8 mouse cellular contexts compared by ENCODE assay signal in the genomic region with DNA sequence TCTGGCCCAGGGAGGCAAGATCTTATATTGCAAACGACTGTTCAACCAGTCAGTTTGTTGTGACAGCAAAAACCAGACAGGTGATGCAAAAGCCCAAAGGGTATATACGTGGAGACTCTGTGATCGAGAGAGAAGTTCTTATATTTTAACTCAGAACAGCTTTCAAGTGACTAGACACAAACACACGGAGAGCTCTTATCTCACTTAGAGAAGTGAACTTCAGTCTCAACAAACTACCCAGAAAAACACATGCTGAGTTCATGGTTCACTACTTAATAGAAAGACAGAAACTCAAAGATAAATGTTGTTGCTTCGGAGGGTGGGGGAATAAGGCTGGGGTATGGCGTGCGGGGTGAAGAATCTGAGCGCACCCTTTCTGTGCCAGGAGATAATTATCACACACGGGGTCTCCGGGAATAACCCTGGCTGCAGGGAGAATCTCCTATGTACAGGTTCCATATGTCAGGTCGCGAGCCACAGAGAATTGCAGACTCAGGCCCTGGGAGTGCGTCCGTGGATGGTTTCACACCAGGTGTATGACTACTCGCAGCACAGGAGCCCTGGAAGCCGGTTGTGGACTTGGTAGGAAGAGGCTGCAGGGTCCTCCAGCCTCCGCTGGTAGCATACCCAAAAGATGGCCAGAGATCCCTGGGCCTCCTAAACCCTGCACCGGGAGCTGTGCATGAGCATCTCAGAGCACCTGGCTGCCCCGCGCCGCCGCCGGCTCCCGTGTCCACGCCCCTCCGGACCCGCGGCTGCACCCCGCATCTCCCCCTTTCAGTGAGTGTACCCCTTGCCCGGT. TPM values are rescaled to one million over a fixed set of nuclear protein-coding genes. Genes with fewer than 3 reads are reported as not detected.
DNase-seq lines count a peak whose midpoint lies in the region; ATAC-seq and TF ChIP-seq lines count a peak whose summit lies in the region.

No protein-coding gene starts in this region.

- no peaks in the 10 kb centered on the region for H3K27me3 ChIP-seq in spleen, adult 2 months (ENCODE audit: control insufficient read depth, insufficient read depth, low read length)
- no peaks in the 10 kb centered on the region for H3K27me3 ChIP-seq in limb, embryonic 10.5 days (ENCODE audit: low read depth, poor library complexity, severe bottlenecking)
- no peaks in the 10 kb centered on the region for H3K27me3 ChIP-seq in stomach, embryonic 14.5 days (ENCODE audit: control insufficient read depth, insufficient read depth, low read length)

- ATAC-seq in cerebellum, adult (ENCODE audit: insufficient number of reproducible peaks, low FRiP score, low TSS enrichment) = peak; percentile 77
- ATAC-seq in stomach, embryonic 14.5 days (ENCODE audit: insufficient number of reproducible peaks, insufficient read depth, low FRiP score, low read depth) = peak; percentile 60; the same call in 1 of the 2 replicates

- H3K27ac ChIP-seq in spleen, adult 2 months (ENCODE audit: insufficient read depth, low read length) = no peak overlapping the region; the same call in 1 of the 2 replicates
- peak overlapping the region; percentile 86 for H3K27ac ChIP-seq in limb, embryonic 10.5 days
- peak overlapping the region; percentile 44; the same call in 1 of the 2 replicates for H3K27ac ChIP-seq in stomach, embryonic 14.5 days (ENCODE audit: low read length)

- H3K4me3 ChIP-seq in spleen, adult 2 months (ENCODE audit: extremely low read depth, insufficient read depth, insufficient read length) = peak overlapping the region; percentile 95
- H3K4me3 ChIP-seq in limb, embryonic 10.5 days = peak overlapping the region; percentile 74
- H3K4me3 ChIP-seq in stomach, embryonic 14.5 days (ENCODE audit: low read depth, low read length) = peak overlapping the region; percentile 90

- H3K9ac ChIP-seq in stomach, embryonic 14.5 days (replicated peaks; ENCODE audit: low read depth, low read length) = peak overlapping the region; percentile 71

- no peak for TF ChIP-seq CTCF in spleen, adult 2 months (IDR thresholded peaks at IDR 0.05; ENCODE audit: extremely low read depth, insufficient read depth, insufficient read length, insufficient replicate concordance)

- H3K36me3 ChIP-seq in spleen, adult 2 months (ENCODE audit: control insufficient read depth, insufficient read depth, low read length) = no peaks in the 10 kb centered on the region
- H3K36me3 ChIP-seq in limb, embryonic 10.5 days = peaks cover 28% of the 10 kb centered on the region
- H3K36me3 ChIP-seq in stomach, embryonic 14.5 days (ENCODE audit: control insufficient read depth, insufficient read depth, low read length) = no peaks in the 10 kb centered on the region; the same call in none of the 2 replicates

- 5% methylated on average over 30 of the region's 30 CpGs for WGBS in spleen, adult 2 months
- 8% methylated on average over 30 of the region's 30 CpGs for WGBS in limb, embryonic 10.5 days
- 4% methylated on average over 30 of the region's 30 CpGs for WGBS in stomach, embryonic 14.5 days

- H3K4me2 ChIP-seq in stomach, embryonic 14.5 days (replicated peaks; ENCODE audit: low read depth, low read length) = peak overlapping the region; percentile 89

- H3K4me1 ChIP-seq in spleen, adult 2 months (ENCODE audit: control insufficient read depth, insufficient read depth, insufficient read length) = no peaks in the 10 kb centered on the region
- H3K4me1 ChIP-seq in limb, embryonic 10.5 days = peaks cover 14% of the 10 kb centered on the region
- H3K4me1 ChIP-seq in stomach, embryonic 14.5 days (ENCODE audit: control insufficient read depth, insufficient read depth, low read length) = peaks cover 7% of the 10 kb centered on the region; the same call in 1 of the 2 replicates

- no peaks in the 10 kb centered on the region for H3K9me3 ChIP-seq in limb, embryonic 10.5 days (replicated peaks)
- no peaks in the 10 kb centered on the region for H3K9me3 ChIP-seq in stomach, embryonic 14.5 days (ENCODE audit: control insufficient read depth, low read depth, low read length)

- DNase-seq in cerebellum, postnatal 10 days = no peak
- DNase-seq in spleen, adult 2 months (ENCODE audit: low read depth in 1 of 2, low spot score in 2 of 2) = no peak
- DNase-seq in spleen, postnatal 10 days (ENCODE audit: low spot score in 2 of 2) = no peak
- no peak for DNase-seq in limb, embryonic 10.5 days (ENCODE audit: low spot score)
- DNase-seq in adrenal gland, postnatal 36 days = no peak
- no peak for DNase-seq in layer of hippocampus, adult 8-10 months (ENCODE audit: low spot score in 2 of 2)

- TF ChIP-seq POLR2A in spleen, adult 2 months (IDR thresholded peaks at IDR 0.05; ENCODE audit: low read depth, low read length) = no peak

RNA-seq across cellular contexts. Expression of a gene that starts 0.6 kb away (rescaled TPM):
- 18.0 and 27.1 TPM in 2 replicates for polyA plus RNA-seq in spleen, adult 2 months (2012; rRNA removed)
- 93.5 and 96.1 TPM in 2 replicates for polyA plus RNA-seq in limb, embryonic 10.5 days (2016; fragmentation: Nextera tagmentation; extraction: Ambion mirVana)
- polyA plus RNA-seq in stomach, embryonic 14.5 days (2014; fragmentation: Nextera tagmentation; extraction: Ambion mirVana) = 60.8 and 70.3 TPM in 2 replicates
- total RNA-seq in adrenal gland, postnatal 36 days (2021) = 10 to 100 TPM; 19.2 to 35.1 TPM
- 10 to 100 TPM; 19.9 to 29.8 (median 26.1) TPM for total RNA-seq in layer of hippocampus, adult 8-10 months (2022)

RNA-seq across cellular contexts. Expression of a gene that starts 24.3 kb away (rescaled TPM):
- 4.4 and 4.5 TPM in 2 replicates for polyA plus RNA-seq in spleen, adult 2 months (2012; rRNA removed)
- 9.2 and 9.4 TPM in 2 replicates for polyA plus RNA-seq in limb, embryonic 10.5 days (2016; fragmentation: Nextera tagmentation; extraction: Ambion mirVana)
- polyA plus RNA-seq in stomach, embryonic 14.5 days (2014; fragmentation: Nextera tagmentation; extraction: Ambion mirVana) = 10.4 and 11.4 TPM in 2 replicates
- 1 to 10 TPM; 5.1 to 5.5 TPM for total RNA-seq in adrenal gland, postnatal 36 days (2021)
- total RNA-seq in layer of hippocampus, adult 8-10 months (2022) = 10 to 100 TPM; 17.7 to 19.5 (median 18.8) TPM

RNA-seq across cellular contexts. Expression of a gene that starts 24.5 kb away (rescaled TPM):
- 9.1 and 10.5 TPM in 2 replicates for polyA plus RNA-seq in spleen, adult 2 months (2012; rRNA removed)
- polyA plus RNA-seq in limb, embryonic 10.5 days (2016; fragmentation: Nextera tagmentation; extraction: Ambion mirVana) = 2.0 and 3.9 TPM in 2 replicates
- 11.3 and 12.2 TPM in 2 replicates for polyA plus RNA-seq in stomach, embryonic 14.5 days (2014; fragmentation: Nextera tagmentation; extraction: Ambion mirVana)
- 10 to 100 TPM; 20.6 to 40.8 TPM for total RNA-seq in adrenal gland, postnatal 36 days (2021)
- 10 to 100 TPM; 16.0 to 32.9 (median 21.3) TPM for total RNA-seq in layer of hippocampus, adult 8-10 months (2022)
